Mouse (Mus musculus) E14TG2a.4 (cell line): ENCODE data around the gene Tph2.

Experiments used
- CTCF ChIP-seq: conservative IDR thresholded peaks from 2 replicates; pipeline ENCODE4 v1.5.1; 2014; ENCODE audit warnings: low read length
- NANOG ChIP-seq: IDR thresholded peaks from 2 replicates; pipeline ENCODE4 v1.6.1; 2014; ENCODE audit warnings: borderline replicate concordance, low read length, mixed read lengths

DNA sequence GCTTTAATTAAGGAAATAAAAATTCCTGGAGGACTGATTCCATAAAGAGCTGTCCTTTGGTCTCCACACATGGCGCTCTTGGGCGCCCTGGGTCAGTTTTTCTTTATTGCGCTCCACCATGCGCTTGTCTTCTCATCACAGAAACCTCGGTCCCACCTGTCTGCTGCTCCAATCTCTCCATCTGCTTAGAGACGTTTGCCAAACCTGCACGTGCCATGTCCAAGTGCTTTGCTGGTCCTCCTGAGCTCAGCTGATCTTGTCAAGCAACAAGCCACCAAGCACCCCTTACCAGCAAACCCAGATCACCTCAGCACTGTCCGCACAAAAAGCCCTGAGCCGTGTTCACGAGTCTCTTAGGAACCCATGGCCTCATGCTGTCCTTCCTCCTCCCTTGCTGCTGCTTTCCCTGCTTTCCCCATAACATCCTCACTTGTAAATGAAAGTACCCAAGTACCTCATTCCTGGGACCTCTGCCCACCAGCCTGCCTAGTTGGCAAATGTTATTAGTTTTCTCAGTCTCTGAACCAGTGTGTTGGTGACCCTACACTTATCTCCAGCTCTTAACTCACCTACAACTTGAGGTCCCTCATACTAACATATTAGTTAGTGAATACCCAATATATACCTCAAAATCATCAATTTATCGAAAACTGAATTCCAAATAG is 28.2 kb upstream of the Tph2 start:
- no peak for TF ChIP-seq CTCF
- TF ChIP-seq NANOG = no peak
